Mouse (Mus musculus): Measurements from ENCODE around the gene Kcnn3. TPM values are rescaled to one million over a fixed set of nuclear protein-coding genes. Genes with fewer than 3 reads are reported as not detected.

Kcnn3 gene
- polyA plus RNA-seq, 1 experiment from 2014 or later = 4.4 TPM

- ATAC-seq (ENCODE audit: insufficient number of reproducible peaks, insufficient read depth, low FRiP score, low read depth) = no peak
- 70% methylated on average over 12 of the region's 12 CpGs for WGBS
Observed at GRCm38 (mm10) chr3:89653231-89653954, 133.4 kb downstream of the Kcnn3 start.

GRCm38 (mm10) chr3:89657092-89657491 is 137.1 kb downstream of the Kcnn3 start:
- WGBS = 77% methylated on average over 5 of the region's 5 CpGs
- no peak for ATAC-seq (ENCODE audit: insufficient number of reproducible peaks, insufficient read depth, low FRiP score, low read depth)

More at GRCm38 (mm10) chr3:89653231-89653954, 133.4 kb downstream of the Kcnn3 start:
- no peak overlapping the region for H3K4me3 ChIP-seq (ENCODE audit: low read depth, low read length)
- H3K27ac ChIP-seq (ENCODE audit: low read length) = no peak overlapping the region
- no peaks in the 10 kb centered on the region for H3K9me3 ChIP-seq (ENCODE audit: control insufficient read depth, low read depth, low read length)
- no peaks in the 10 kb centered on the region for H3K4me1 ChIP-seq (ENCODE audit: control insufficient read depth, insufficient read depth, low read length)
- no peak overlapping the region for H3K4me2 ChIP-seq (replicated peaks; ENCODE audit: low read depth, low read length)
- no peaks in the 10 kb centered on the region for H3K36me3 ChIP-seq (ENCODE audit: control insufficient read depth, insufficient read depth, low read length)
- no peak overlapping the region for H3K9ac ChIP-seq (replicated peaks; ENCODE audit: low read depth, low read length)
- H3K27me3 ChIP-seq (ENCODE audit: control insufficient read depth, insufficient read depth, low read length) = no peaks in the 10 kb centered on the region

GRCm38 (mm10) chr3:89658457-89658856 is 138.5 kb downstream of the Kcnn3 start:
- Histone ChIP-seq H3K4me2 (replicated peaks; ENCODE audit: low read depth, low read length) (no peak overlapping the region), H3K9me3 (ENCODE audit: control insufficient read depth, low read depth, low read length) (no peaks in the 10 kb centered on the region), H3K27ac (ENCODE audit: low read length) (no peak overlapping the region), H3K36me3 (ENCODE audit: control insufficient read depth, insufficient read depth, low read length) (no peaks in the 10 kb centered on the region), H3K4me3 (ENCODE audit: low read depth, low read length) (no peak overlapping the region), H3K27me3 (ENCODE audit: control insufficient read depth, insufficient read depth, low read length) (no peaks in the 10 kb centered on the region), H3K9ac (replicated peaks; ENCODE audit: low read depth, low read length) (no peak overlapping the region), H3K4me1 (ENCODE audit: control insufficient read depth, insufficient read depth, low read length) (no peaks in the 10 kb centered on the region)
- no peak for ATAC-seq (ENCODE audit: insufficient number of reproducible peaks, insufficient read depth, low FRiP score, low read depth)

More at GRCm38 (mm10) chr3:89657092-89657491, 137.1 kb downstream of the Kcnn3 start:
- Histone ChIP-seq H3K4me2 (replicated peaks; ENCODE audit: low read depth, low read length) (no peak overlapping the region), H3K9me3 (ENCODE audit: control insufficient read depth, low read depth, low read length) (no peaks in the 10 kb centered on the region), H3K4me1 (ENCODE audit: control insufficient read depth, insufficient read depth, low read length) (no peaks in the 10 kb centered on the region), H3K4me3 (ENCODE audit: low read depth, low read length) (no peak overlapping the region), H3K36me3 (ENCODE audit: control insufficient read depth, insufficient read depth, low read length) (no peaks in the 10 kb centered on the region), H3K9ac (replicated peaks; ENCODE audit: low read depth, low read length) (no peak overlapping the region), H3K27me3 (ENCODE audit: control insufficient read depth, insufficient read depth, low read length) (no peaks in the 10 kb centered on the region), H3K27ac (ENCODE audit: low read length) (no peak overlapping the region)

- Histone ChIP-seq H3K36me3 (ENCODE audit: control insufficient read depth, insufficient read depth, low read length) (no peaks in the 10 kb centered on the region), H3K4me3 (ENCODE audit: low read depth, low read length) (no peak overlapping the region), H3K4me2 (replicated peaks; ENCODE audit: low read depth, low read length) (no peak overlapping the region), H3K27ac (ENCODE audit: low read length) (no peak overlapping the region), H3K9me3 (ENCODE audit: control insufficient read depth, low read depth, low read length) (no peaks in the 10 kb centered on the region), H3K27me3 (ENCODE audit: control insufficient read depth, insufficient read depth, low read length) (no peaks in the 10 kb centered on the region), H3K9ac (replicated peaks; ENCODE audit: low read depth, low read length) (no peak overlapping the region), H3K4me1 (ENCODE audit: control insufficient read depth, insufficient read depth, low read length) (peaks cover 5% of the 10 kb centered on the region; the same call in 1 of the 2 replicates)
- no peak for ATAC-seq (ENCODE audit: insufficient number of reproducible peaks, insufficient read depth, low FRiP score, low read depth)
- WGBS = 62% methylated on average over 11 of the region's 11 CpGs
Observed at GRCm38 (mm10) chr3:89659938-89660620, 140.1 kb downstream of the Kcnn3 start.

GRCm38 (mm10) chr3:89664808-89665207 is 144.8 kb downstream of the Kcnn3 start:
- Histone ChIP-seq H3K27me3 (ENCODE audit: control insufficient read depth, insufficient read depth, low read length) (no peaks in the 10 kb centered on the region), H3K9ac (replicated peaks; ENCODE audit: low read depth, low read length) (no peak overlapping the region), H3K4me3 (ENCODE audit: low read depth, low read length) (no peak overlapping the region), H3K36me3 (ENCODE audit: control insufficient read depth, insufficient read depth, low read length) (no peaks in the 10 kb centered on the region), H3K4me2 (replicated peaks; ENCODE audit: low read depth, low read length) (no peak overlapping the region), H3K9me3 (ENCODE audit: control insufficient read depth, low read depth, low read length) (no peaks in the 10 kb centered on the region), H3K4me1 (ENCODE audit: control insufficient read depth, insufficient read depth, low read length) (peaks cover 5% of the 10 kb centered on the region; the same call in 1 of the 2 replicates), H3K27ac (ENCODE audit: low read length) (no peak overlapping the region)
- ATAC-seq (ENCODE audit: insufficient number of reproducible peaks, insufficient read depth, low FRiP score, low read depth) = peak; percentile 56; the same call in 1 of the 2 replicates
- WGBS = 29% methylated on average over 12 of the region's 12 CpGs

- no peak overlapping the region; the same call in 1 of the 2 replicates for H3K4me2 ChIP-seq (replicated peaks; ENCODE audit: low read depth, low read length)
Observed at GRCm38 (mm10) chr3:89667131-89667530, 147.2 kb downstream of the Kcnn3 start.

GRCm38 (mm10) chr3:89671334-89671733 is 151.4 kb downstream of the Kcnn3 start:
- H3K4me1 ChIP-seq (ENCODE audit: control insufficient read depth, insufficient read depth, low read length) = peaks cover 7% of the 10 kb centered on the region; the same call in 1 of the 2 replicates
- no peak overlapping the region for H3K27ac ChIP-seq (ENCODE audit: low read length)
- no peaks in the 10 kb centered on the region for H3K27me3 ChIP-seq (ENCODE audit: control insufficient read depth, insufficient read depth, low read length)
- H3K9ac ChIP-seq (replicated peaks; ENCODE audit: low read depth, low read length) = no peak overlapping the region
- WGBS = 51% methylated on average over 6 of the region's 6 CpGs
- no peaks in the 10 kb centered on the region for H3K9me3 ChIP-seq (ENCODE audit: control insufficient read depth, low read depth, low read length)
- no peak overlapping the region for H3K4me3 ChIP-seq (ENCODE audit: low read depth, low read length)
- ATAC-seq (ENCODE audit: insufficient number of reproducible peaks, insufficient read depth, low FRiP score, low read depth) = no peak
- H3K4me2 ChIP-seq (replicated peaks; ENCODE audit: low read depth, low read length) = no peak overlapping the region
- no peaks in the 10 kb centered on the region for H3K36me3 ChIP-seq (ENCODE audit: control insufficient read depth, insufficient read depth, low read length)

More at GRCm38 (mm10) chr3:89667131-89667530, 147.2 kb downstream of the Kcnn3 start:
- no peak overlapping the region for H3K9ac ChIP-seq (replicated peaks; ENCODE audit: low read depth, low read length)
- no peak overlapping the region for H3K4me3 ChIP-seq (ENCODE audit: low read depth, low read length)
- H3K27me3 ChIP-seq (ENCODE audit: control insufficient read depth, insufficient read depth, low read length) = no peaks in the 10 kb centered on the region
- ATAC-seq (ENCODE audit: insufficient number of reproducible peaks, insufficient read depth, low FRiP score, low read depth) = no peak
- no peaks in the 10 kb centered on the region for H3K36me3 ChIP-seq (ENCODE audit: control insufficient read depth, insufficient read depth, low read length)
- H3K4me1 ChIP-seq (ENCODE audit: control insufficient read depth, insufficient read depth, low read length) = peaks cover 9% of the 10 kb centered on the region; the same call in 1 of the 2 replicates
- H3K27ac ChIP-seq (ENCODE audit: low read length) = no peak overlapping the region
- WGBS = 33% methylated on average over 11 of the region's 11 CpGs
- H3K9me3 ChIP-seq (ENCODE audit: control insufficient read depth, low read depth, low read length) = no peaks in the 10 kb centered on the region

GRCm38 (mm10) chr3:89672573-89673317 is 152.8 kb downstream of the Kcnn3 start:
- 73% methylated on average over 12 of the region's 12 CpGs for WGBS

More at GRCm38 (mm10) chr3:89672573-89673317, 152.8 kb downstream of the Kcnn3 start:
- Histone ChIP-seq H3K36me3 (ENCODE audit: control insufficient read depth, insufficient read depth, low read length) (no peaks in the 10 kb centered on the region), H3K27me3 (ENCODE audit: control insufficient read depth, insufficient read depth, low read length) (no peaks in the 10 kb centered on the region), H3K27ac (ENCODE audit: low read length) (no peak overlapping the region), H3K9me3 (ENCODE audit: control insufficient read depth, low read depth, low read length) (no peaks in the 10 kb centered on the region), H3K4me1 (ENCODE audit: control insufficient read depth, insufficient read depth, low read length) (peaks cover 7% of the 10 kb centered on the region; the same call in 1 of the 2 replicates), H3K9ac (replicated peaks; ENCODE audit: low read depth, low read length) (no peak overlapping the region), H3K4me3 (ENCODE audit: low read depth, low read length) (no peak overlapping the region), H3K4me2 (replicated peaks; ENCODE audit: low read depth, low read length) (no peak overlapping the region)
- ATAC-seq (ENCODE audit: insufficient number of reproducible peaks, insufficient read depth, low FRiP score, low read depth) = no peak

All from stomach, embryonic 14.5 days (tissue).